Mouse (Mus musculus) layer of hippocampus, postnatal 10 days (tissue): ENCODE data around the gene Zfp462. TPM values are rescaled to one million over a fixed set of nuclear protein-coding genes. Genes with fewer than 3 reads are reported as not detected.

Source experiments
- DNase-seq, 2 experiments: peaks; one replicate each; pipeline ENCODE4 v3.0.0; 2021; ENCODE audit warnings: low spot score in 2 of 2
- total RNA-seq, 2 experiments: library from RNA; stranded (reverse); gene quantifications; 2 replicates each; pipeline ENCODE4 v1.2.3; 2021

Zfp462 gene
- total RNA-seq, 2 experiments from 2014 or later: 60.9 to 68.6 TPM

- no peak for DNase-seq
Measured at GRCm38 (mm10) chr4:55040258-55040964, 95.6 kb downstream of the Zfp462 start.

GRCm38 (mm10) chr4:55041106-55041730 is 96.4 kb downstream of the Zfp462 start:
- no peak for DNase-seq

GRCm38 (mm10) chr4:55042573-55042972 is 97.7 kb downstream of the Zfp462 start:
- no peak for DNase-seq

GRCm38 (mm10) chr4:55047266-55047665 is 102.4 kb downstream of the Zfp462 start:
- DNase-seq: no peak

- peak in 1 of 2 experiments; percentile 39 for DNase-seq
Measured at GRCm38 (mm10) chr4:55049938-55050610, 105.2 kb downstream of the Zfp462 start.

GRCm38 (mm10) chr4:55051345-55051744 is 106.5 kb downstream of the Zfp462 start:
- DNase-seq: no peak

GRCm38 (mm10) chr4:55052686-55053085 is 107.8 kb downstream of the Zfp462 start:
- peak; percentile 54 to 62 for DNase-seq

- DNase-seq: no peak
Measured at GRCm38 (mm10) chr4:55057666-55058455, 113.0 kb downstream of the Zfp462 start.

GRCm38 (mm10) chr4:55058901-55059300 is 114.1 kb downstream of the Zfp462 start:
- no peak for DNase-seq

GRCm38 (mm10) chr4:55066341-55067170 is 121.7 kb downstream of the Zfp462 start:
- no peak for DNase-seq

GRCm38 (mm10) chr4:55071535-55071934 is 126.7 kb downstream of the Zfp462 start:
- DNase-seq: no peak

GRCm38 (mm10) chr4:55077133-55077889 is 132.5 kb downstream of the Zfp462 start:
- peak; percentile 38 to 54 for DNase-seq

GRCm38 (mm10) chr4:55077902-55078716 is 133.3 kb downstream of the Zfp462 start:
- no peak for DNase-seq

- no peak for DNase-seq
Measured at GRCm38 (mm10) chr4:55079056-55079455, 134.2 kb downstream of the Zfp462 start.

- no peak for DNase-seq
Measured at GRCm38 (mm10) chr4:55084080-55084688, 139.3 kb downstream of the Zfp462 start.

GRCm38 (mm10) chr4:55088153-55088552 is 143.3 kb downstream of the Zfp462 start:
- DNase-seq: no peak

- no peak for DNase-seq
Measured at GRCm38 (mm10) chr4:55088922-55089321, 144.1 kb downstream of the Zfp462 start.

GRCm38 (mm10) chr4:55097157-55097556 is 152.3 kb downstream of the Zfp462 start:
- DNase-seq: no peak
